Mouse (Mus musculus) stomach, adult 2 months (tissue): ENCODE measurements around the gene Tmem238l. TPM values are rescaled to one million over a fixed set of nuclear protein-coding genes. Genes with fewer than 3 reads are reported as not detected.

Experiments
- polyA plus RNA-seq: library from polyadenylated mRNA; depleted of rRNA; stranded (reverse); fragments of >200 nt; gene quantifications from 2 replicates; pipeline ENCODE4 v1.2.3, GENCODE M21; 2012; rRNA removed

The Tmem238l gene
- 31.0 and 42.4 TPM in 2 replicates for polyA plus RNA-seq

DNA sequence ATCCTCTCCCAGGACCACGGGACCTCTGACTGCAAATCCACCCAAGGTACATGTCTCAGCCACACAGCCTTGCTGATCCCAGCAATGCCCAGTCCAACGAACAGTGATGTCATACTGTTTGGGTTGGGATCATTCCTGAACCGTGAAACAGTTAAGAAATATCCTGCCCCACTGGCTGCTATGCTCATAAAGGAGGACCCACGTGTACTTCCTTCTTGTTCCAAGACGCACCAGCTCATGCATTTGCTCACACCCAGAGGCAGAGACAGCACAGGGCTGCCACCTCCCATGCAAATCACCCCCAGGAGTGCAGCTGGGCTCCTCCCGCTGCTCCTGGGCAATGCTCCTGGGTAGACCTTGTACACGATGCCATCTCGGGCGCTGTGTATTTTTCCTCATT, at the start of gene Tmem238l:
Gene Tmem238l (plus strand): TSS at position 336 of the 400 bp plus-strand sequence.

DNA sequence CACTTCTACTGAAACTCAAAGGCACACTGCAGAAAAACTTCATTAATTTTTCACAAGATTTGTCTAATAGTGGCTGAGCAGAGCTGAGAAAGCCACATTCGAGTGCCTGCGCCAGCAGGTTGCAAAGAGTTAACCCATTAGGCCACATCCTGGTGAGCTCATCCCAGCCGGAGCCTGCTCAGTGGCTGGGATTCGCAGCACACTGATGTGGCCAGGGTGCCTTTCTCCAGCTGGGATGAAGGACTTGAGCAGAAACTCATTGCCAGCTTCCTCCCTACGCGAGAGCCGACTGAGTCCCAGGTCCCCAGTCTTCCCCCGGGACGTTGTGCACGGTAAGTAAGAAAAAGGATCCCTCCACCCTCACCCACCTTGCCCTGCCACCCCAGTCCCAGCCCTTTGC, 44.6 kb upstream of the Tmem238l start, which contains the start of gene Pirt:
Gene Pirt (plus strand): TSS at position 171 of the 400 bp plus-strand sequence.

Other genes with a start within 250 kb of the Tmem238l start
- gene Pirt, start 44.7 kb upstream of the Tmem238l start, polyA plus RNA-seq: 2.2 and 3.0 TPM in 2 replicates
- 0.94 and 1.3 TPM in 2 replicates for gene Tmem220, start 68.5 kb downstream of the Tmem238l start, polyA plus RNA-seq
- 1.6 and 2.5 TPM in 2 replicates for gene Adprm, start 96.0 kb downstream of the Tmem238l start, polyA plus RNA-seq
- gene Sco1, start 96.0 kb downstream of the Tmem238l start, polyA plus RNA-seq: 4.2 and 4.3 TPM in 2 replicates
- gene Myh3, start 121.7 kb downstream of the Tmem238l start, polyA plus RNA-seq: 0.02 and 0.05 TPM in 2 replicates
- gene Myh2, start 214.4 kb downstream of the Tmem238l start, polyA plus RNA-seq: 0.68 and 0.74 TPM in 2 replicates
- 2.5 and 7.2 TPM in 2 replicates for gene Myh1, start 243.4 kb downstream of the Tmem238l start, polyA plus RNA-seq